In the genomic region with DNA sequence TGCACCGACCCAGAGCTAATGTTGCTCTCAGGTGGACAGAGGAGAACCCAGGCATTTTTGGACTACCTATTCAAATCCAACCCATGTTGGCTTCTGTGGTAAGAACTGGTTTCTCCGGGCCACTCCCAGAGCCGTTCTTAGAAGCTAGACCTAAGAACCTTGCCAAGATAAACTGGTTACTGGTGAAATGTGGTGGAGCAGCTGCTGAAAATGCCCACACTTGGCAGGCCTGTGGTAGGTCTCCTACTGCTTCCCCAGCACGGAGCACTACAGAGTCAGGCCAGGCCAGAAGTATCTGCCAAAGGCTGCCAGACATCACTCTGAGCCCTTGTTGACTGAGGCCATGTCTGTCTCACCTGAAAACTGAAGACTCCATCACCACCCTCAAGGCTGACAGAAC, we compare ENCODE assay signal across 24 mouse cellular contexts. TPM values are rescaled to one million over a fixed set of nuclear protein-coding genes. Genes with fewer than 3 reads are reported as not detected.
DNase-seq lines count a peak whose midpoint lies in the region; ATAC-seq lines count a peak whose summit lies in the region.
"Had no signal": no experiment of that assay in that cellular context is flagged by ENCODE, and none has a peak within 500 bp of the region (broad histone marks: within the 10 kb centered on the region; RNA-seq: fewer than 3 reads in every experiment).

No protein-coding gene starts in this region.

- 0 out of 2 replicates have a peak, but pooled peaks have one; percentile 39 for ATAC-seq in embryonic facial prominence, embryonic 15.5 days (ENCODE audit: insufficient number of reproducible peaks, low FRiP score, low TSS enrichment, low read depth)
- ATAC-seq in CD4-positive, CD25-positive, alpha-beta regulatory T cell, adult 4 months = no peak
- ATAC-seq: forebrain, embryonic 15.5 days; inflammation-experienced regulatory T-cells, adult 6 months; liver, embryonic 12.5 days had no signal

- H3K4me1 ChIP-seq in embryonic facial prominence, embryonic 15.5 days = no peaks in the 10 kb centered on the region
- H3K4me1 ChIP-seq: forebrain, embryonic 15.5 days; heart, embryonic 12.5 days; hindbrain, embryonic 13.5 days; neural tube, embryonic 13.5 days had no signal

- no peaks in the 10 kb centered on the region for H3K9me3 ChIP-seq in embryonic facial prominence, embryonic 15.5 days (replicated peaks)
- H3K9me3 ChIP-seq: forebrain, embryonic 15.5 days; heart, embryonic 12.5 days; hindbrain, embryonic 13.5 days; liver, embryonic 12.5 days; midbrain, embryonic 12.5 days; neural tube, embryonic 13.5 days had no signal

- no peaks in the 10 kb centered on the region for H3K36me3 ChIP-seq in embryonic facial prominence, embryonic 15.5 days
- H3K36me3 ChIP-seq: forebrain, embryonic 15.5 days; heart, embryonic 12.5 days; hindbrain, embryonic 13.5 days; liver, embryonic 12.5 days; midbrain, embryonic 12.5 days; neural tube, embryonic 13.5 days had no signal

- H3K27me3 ChIP-seq in embryonic facial prominence, embryonic 15.5 days = no peaks in the 10 kb centered on the region
- H3K27me3 ChIP-seq: forebrain, embryonic 15.5 days; midbrain, embryonic 12.5 days had no signal

- H3K9ac ChIP-seq in embryonic facial prominence, embryonic 15.5 days = no peak overlapping the region
- H3K9ac ChIP-seq: forebrain, embryonic 15.5 days; heart, embryonic 12.5 days; hindbrain, embryonic 13.5 days; liver, embryonic 12.5 days; midbrain, embryonic 12.5 days; neural tube, embryonic 13.5 days had no signal

- peak; percentile 30 for DNase-seq in cerebellum, adult 9-11 months
- DNase-seq in cerebellum, adult 8-10 months = no peak
- DNase-seq in left cerebral cortex, postnatal 4 days = peak; percentile 15
- DNase-seq in left cerebral cortex, postnatal 36 days (ENCODE audit: low spot score in 2 of 2) = no peak
- peak; percentile 39 for DNase-seq in 3134 (ENCODE audit: extremely low read depth, insufficient read length, low spot score)
- no peak for DNase-seq in thymus, postnatal 4 days
- DNase-seq: gastrocnemius, postnatal 36 days; kidney, adult 2 months; kidney, postnatal 10 days had no signal

- intact Hi-C loops in left cerebral cortex, postnatal 4 days (cut with DNase I) = no loop called here
- intact Hi-C loops in left cerebral cortex, postnatal 36 days (cut with DNase I) = no loop called here

- no peak overlapping the region for H3K4me2 ChIP-seq in embryonic facial prominence, embryonic 15.5 days (replicated peaks)
- H3K4me2 ChIP-seq: forebrain, embryonic 15.5 days; heart, embryonic 12.5 days; hindbrain, embryonic 13.5 days; liver, embryonic 12.5 days; midbrain, embryonic 12.5 days; neural tube, embryonic 13.5 days had no signal

- H3K27ac ChIP-seq in embryonic facial prominence, embryonic 15.5 days (replicated peaks) = no peak overlapping the region
- H3K27ac ChIP-seq: forebrain, embryonic 15.5 days; hindbrain, embryonic 13.5 days; liver, embryonic 12.5 days; midbrain, embryonic 12.5 days; neural tube, embryonic 13.5 days had no signal

- 57% methylated on average over 4 of the region's 4 CpGs for WGBS in embryonic facial prominence, embryonic 15.5 days

- H3K4me3 ChIP-seq in embryonic facial prominence, embryonic 15.5 days (replicated peaks) = no peak overlapping the region
- H3K4me3 ChIP-seq: forebrain, embryonic 15.5 days; heart, embryonic 12.5 days; hindbrain, embryonic 13.5 days; liver, embryonic 12.5 days; midbrain, embryonic 12.5 days; neural tube, embryonic 13.5 days had no signal

RNA-seq across cellular contexts. Expression of gene Cpxm1, which starts 22.4 kb away (rescaled TPM):
- 10 to 100 TPM; 25.2 to 26.4 TPM for total RNA-seq in left cerebral cortex, postnatal 4 days (2021)
- 1 to 10 TPM; 6.1 to 6.2 TPM for total RNA-seq in left cerebral cortex, postnatal 36 days (2021)
- 123 and 141 TPM in 2 replicates for polyA plus RNA-seq in embryonic facial prominence, embryonic 15.5 days (2015; fragmentation: Nextera tagmentation; extraction: Ambion mirVana)
- polyA plus RNA-seq in CD4-positive, CD25-positive, alpha-beta regulatory T cell, adult 4 months (2017; shearing (Covaris generic)) = under 1 TPM in 1 of 2 experiments, not detected in 1; 0.48 TPM

RNA-seq across cellular contexts. Expression of gene Gm28372, which starts 30.1 kb away (rescaled TPM):
- total RNA-seq in left cerebral cortex, postnatal 4 days (2021) = not detected
- not detected for total RNA-seq in left cerebral cortex, postnatal 36 days (2021)
- not detected in 2 replicates for polyA plus RNA-seq in embryonic facial prominence, embryonic 15.5 days (2015; fragmentation: Nextera tagmentation; extraction: Ambion mirVana)
- not detected for polyA plus RNA-seq in CD4-positive, CD25-positive, alpha-beta regulatory T cell, adult 4 months (2017; shearing (Covaris generic))
- total RNA-seq: adrenal gland, adult 18-20 months; gastrocnemius, postnatal 36 days; heart, postnatal 25 days; layer of hippocampus, adult 18-20 months; left cerebral cortex, postnatal 25 days had no signal
- polyA plus RNA-seq: hindbrain, embryonic 13.5 days; inflammation-experienced regulatory T-cells, adult 6 months; kidney, adult 2 months; liver, embryonic 12.5 days; lung, embryonic 16.5 days; neural tube, embryonic 13.5 days; small intestine, adult 2 months had no signal

RNA-seq across cellular contexts. Expression of gene 1700020A23Rik, which starts 30.1 kb away (rescaled TPM):
- not detected for total RNA-seq in left cerebral cortex, postnatal 4 days (2021)
- not detected for total RNA-seq in left cerebral cortex, postnatal 36 days (2021)
- polyA plus RNA-seq in embryonic facial prominence, embryonic 15.5 days (2015; fragmentation: Nextera tagmentation; extraction: Ambion mirVana) = 0.24 TPM in 1 of 2 replicates, not detected in the other
- polyA plus RNA-seq in CD4-positive, CD25-positive, alpha-beta regulatory T cell, adult 4 months (2017; shearing (Covaris generic)) = not detected
- total RNA-seq: adrenal gland, adult 18-20 months; gastrocnemius, postnatal 36 days; heart, postnatal 25 days; layer of hippocampus, adult 18-20 months; left cerebral cortex, postnatal 25 days had no signal
- polyA plus RNA-seq: heart, embryonic 12.5 days; inflammation-experienced regulatory T-cells, adult 6 months; liver, embryonic 12.5 days; lung, embryonic 16.5 days; neural tube, embryonic 13.5 days; small intestine, adult 2 months had no signal

RNA-seq across cellular contexts. Expression of gene Tmem239, which starts 31.3 kb away (rescaled TPM):
- not detected for total RNA-seq in left cerebral cortex, postnatal 4 days (2021)
- not detected for total RNA-seq in left cerebral cortex, postnatal 36 days (2021)
- polyA plus RNA-seq in embryonic facial prominence, embryonic 15.5 days (2015; fragmentation: Nextera tagmentation; extraction: Ambion mirVana) = not detected in 2 replicates
- polyA plus RNA-seq in CD4-positive, CD25-positive, alpha-beta regulatory T cell, adult 4 months (2017; shearing (Covaris generic)) = not detected
- total RNA-seq: adrenal gland, adult 18-20 months; gastrocnemius, postnatal 36 days; heart, postnatal 25 days; layer of hippocampus, adult 18-20 months; left cerebral cortex, postnatal 25 days had no signal
- polyA plus RNA-seq: forebrain, embryonic 15.5 days; heart, embryonic 12.5 days; inflammation-experienced regulatory T-cells, adult 6 months; kidney, adult 2 months; liver, embryonic 12.5 days; lung, embryonic 16.5 days; midbrain, embryonic 12.5 days; small intestine, adult 2 months had no signal

RNA-seq across cellular contexts. Expression of gene Vps16, which starts 49.2 kb away (rescaled TPM):
- total RNA-seq in left cerebral cortex, postnatal 4 days (2021) = 100 to 1,000 TPM in 1 of 2 experiments, 10 to 100 TPM in 1; 96.4 to 113 TPM
- 10 to 100 TPM; 78.0 to 78.3 TPM for total RNA-seq in left cerebral cortex, postnatal 36 days (2021)
- 84.4 and 103 TPM in 2 replicates for polyA plus RNA-seq in embryonic facial prominence, embryonic 15.5 days (2015; fragmentation: Nextera tagmentation; extraction: Ambion mirVana)
- 100 to 1,000 TPM; 243 to 271 TPM for polyA plus RNA-seq in CD4-positive, CD25-positive, alpha-beta regulatory T cell, adult 4 months (2017; shearing (Covaris generic))

Comparison
In these comparisons a context has a peak if more than half of its experiments do, and no peak if none do; other contexts are left out.
1. DNase-seq: peak in cerebellum, adult 9-11 months (single experiment), left cerebral cortex, postnatal 4 days (single experiment) and 3134 (single experiment); none in cerebellum, adult 8-10 months (single experiment), left cerebral cortex, postnatal 36 days (0 of 2) and thymus, postnatal 4 days (single experiment).